Mouse (Mus musculus): ENCODE data around the gene Crot.
"Not testable (repeated sequence)": the region's sequence is repeated elsewhere in the genome, so short reads cannot be mapped to it uniquely, and the experiment has no call there.

Gene Crot

GRCm38 (mm10) chr5:8996686-8997512, at the start of gene Crot:
Gene Crot (minus strand): TSS chr5:8997324.
- DNase-seq (ENCODE audit: low read depth, low spot score): peak; percentile 96

GRCm38 (mm10) chr5:9045904-9046303, 48.8 kb upstream of the Crot start:
- DNase-seq (ENCODE audit: low read depth, low spot score): no peak

GRCm38 (mm10) chr5:9044821-9045220, 47.7 kb upstream of the Crot start:
- DNase-seq (ENCODE audit: low read depth, low spot score): no peak

- no peak for DNase-seq (ENCODE audit: low read depth, low spot score)
These were observed 46.6 kb upstream of the Crot start for GRCm38 (mm10) chr5:9043582-9044267.

GRCm38 (mm10) chr5:9042721-9043416, 45.7 kb upstream of the Crot start:
- DNase-seq (ENCODE audit: low read depth, low spot score): no peak

GRCm38 (mm10) chr5:9040665-9041215, 43.6 kb upstream of the Crot start:
- DNase-seq (ENCODE audit: low read depth, low spot score): no peak

GRCm38 (mm10) chr5:9039978-9040377, 42.9 kb upstream of the Crot start:
- no peak for DNase-seq (ENCODE audit: low read depth, low spot score)

GRCm38 (mm10) chr5:9037292-9037691, 40.2 kb upstream of the Crot start:
- no peak for DNase-seq (ENCODE audit: low read depth, low spot score)

- DNase-seq (ENCODE audit: low read depth, low spot score): no peak
These were observed 38.3 kb upstream of the Crot start for GRCm38 (mm10) chr5:9035457-9035856.

GRCm38 (mm10) chr5:9034535-9034934, 37.4 kb upstream of the Crot start:
- DNase-seq (ENCODE audit: low read depth, low spot score): no peak

GRCm38 (mm10) chr5:9033843-9034242, 36.7 kb upstream of the Crot start:
- DNase-seq (ENCODE audit: low read depth, low spot score): no peak

GRCm38 (mm10) chr5:9032641-9033040, 35.5 kb upstream of the Crot start:
- DNase-seq (ENCODE audit: low read depth, low spot score): no peak

- no peak for DNase-seq (ENCODE audit: low read depth, low spot score)
These were observed 35.0 kb upstream of the Crot start for GRCm38 (mm10) chr5:9032101-9032590.

- DNase-seq (ENCODE audit: low read depth, low spot score): no peak
These were observed 31.2 kb upstream of the Crot start for GRCm38 (mm10) chr5:9028266-9028841.

GRCm38 (mm10) chr5:9015352-9015751, 18.2 kb upstream of the Crot start:
- DNase-seq (ENCODE audit: low read depth, low spot score): no peak

GRCm38 (mm10) chr5:9014774-9015173, 17.6 kb upstream of the Crot start:
- no peak for DNase-seq (ENCODE audit: low read depth, low spot score)

- DNase-seq (ENCODE audit: low read depth, low spot score): no peak
These were observed 14.2 kb upstream of the Crot start for GRCm38 (mm10) chr5:9011374-9011773.

GRCm38 (mm10) chr5:9010166-9010565, 13.0 kb upstream of the Crot start:
- DNase-seq (ENCODE audit: low read depth, low spot score): no peak

- DNase-seq (ENCODE audit: low read depth, low spot score): not testable (repeated sequence)
These were observed 9.5 kb upstream of the Crot start for GRCm38 (mm10) chr5:9006585-9006984.

- DNase-seq (ENCODE audit: low read depth, low spot score): not testable (repeated sequence)
These were observed 2.9 kb upstream of the Crot start for GRCm38 (mm10) chr5:9000006-9000405.

- DNase-seq (ENCODE audit: low read depth, low spot score): no peak
These were observed 2.0 kb upstream of the Crot start for GRCm38 (mm10) chr5:8999108-8999507.

- no peak for DNase-seq (ENCODE audit: low read depth, low spot score)
These were observed 380 bp upstream of the Crot start for GRCm38 (mm10) chr5:8997513-8997895.
